Mouse (Mus musculus): ENCODE measurements at regions not wholly inside any gene's neighbourhood (a gene's known extent, or its start where the extent isn't known, plus 50 kb on each side); places are given as distances from the start of the nearest gene placed in this dataset.

DNA sequence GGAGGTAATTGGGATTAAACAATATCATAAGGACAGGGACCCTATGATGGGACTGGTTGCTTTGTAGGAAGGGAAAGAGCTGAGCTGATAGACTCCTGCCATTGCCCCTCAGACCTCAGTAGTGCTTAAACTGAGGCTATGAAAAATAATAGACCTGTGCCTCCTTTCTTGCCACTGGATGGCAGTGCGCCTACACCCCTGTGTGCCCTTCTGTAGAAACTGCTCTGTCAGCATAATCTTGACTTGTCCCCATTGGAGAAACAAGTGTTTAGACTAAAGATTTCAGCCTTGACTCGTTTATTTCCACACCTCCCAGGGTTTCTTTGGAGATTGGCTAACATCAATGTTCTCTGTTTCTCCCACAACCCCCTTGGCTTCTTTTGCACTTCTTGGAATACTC lies 876.0 kb upstream of the Fam160b2 start:
- in situ Hi-C loops (cut with MboI, MseI) = no loop called here

DNA sequence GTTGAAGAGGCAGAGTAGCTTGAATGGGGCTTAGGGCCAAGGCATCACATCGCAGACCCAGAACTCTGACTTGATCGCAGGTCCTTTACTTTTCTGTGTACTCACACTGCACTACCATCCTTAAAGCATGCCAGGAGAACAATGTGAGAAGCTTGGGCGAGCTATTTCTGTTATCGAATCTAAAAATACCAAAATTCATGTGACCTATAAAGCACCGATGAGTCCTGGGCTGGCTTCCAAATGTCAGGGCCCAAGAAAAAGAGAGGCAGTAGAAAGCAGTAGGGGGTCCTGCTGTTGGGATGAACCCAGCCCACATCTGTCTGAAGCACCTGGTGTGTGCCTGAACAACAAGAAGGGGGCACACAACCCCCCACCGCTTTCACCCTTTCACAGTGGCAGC lies 874.3 kb upstream of the Fam160b2 start:
- in situ Hi-C loops (cut with MboI, MseI) = no loop called here

DNA sequence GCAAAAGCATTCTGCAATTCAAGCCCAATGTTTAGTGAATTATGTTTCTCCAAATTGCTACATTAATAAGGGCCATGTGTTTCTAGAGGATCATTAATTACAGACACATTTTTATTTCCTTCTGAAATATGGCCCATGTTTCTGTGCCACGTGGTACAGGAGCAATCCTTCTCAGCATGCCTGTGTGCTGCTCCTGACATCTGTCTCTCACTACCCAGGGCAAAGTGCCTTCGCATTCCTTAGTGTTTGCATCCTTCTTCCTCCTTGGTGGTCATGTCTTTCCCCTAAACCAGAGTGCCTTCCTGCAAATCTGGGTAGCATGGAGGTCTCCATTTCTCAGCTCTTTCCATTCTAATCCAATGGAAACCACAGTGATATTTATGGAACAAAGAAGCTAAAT lies 832.7 kb upstream of the Fam160b2 start:
- in situ Hi-C loops (cut with MboI, MseI) = no loop called here

Data from regulatory T cell (primary cell).